Mouse (Mus musculus): Measurements from ENCODE around the gene Lpp. TPM values are rescaled to one million over a fixed set of nuclear protein-coding genes. Genes with fewer than 3 reads are reported as not detected.

Lpp gene
- polyA plus RNA-seq, 1 experiment from 2014 or later: 79.2 TPM

GRCm38 (mm10) chr16:24403733-24404380 is 10.6 kb downstream of the Lpp start:
- WGBS: 83% methylated on average over 8 of the region's 8 CpGs
- Histone ChIP-seq H3K27me3 (replicated peaks; ENCODE audit: control insufficient read depth, insufficient read depth, low read length) (no peaks in the 10 kb centered on the region), H3K4me1 (replicated peaks; ENCODE audit: control insufficient read depth, insufficient read depth, low read length) (peaks cover 10% of the 10 kb centered on the region), H3K9me3 (ENCODE audit: control insufficient read depth, low read length) (peaks cover 16% of the 10 kb centered on the region; the same call in 1 of the 2 replicates), H3K27ac (ENCODE audit: low read depth) (no peak overlapping the region), H3K4me3 (ENCODE audit: low read depth, low read length) (no peak overlapping the region), H3K36me3 (ENCODE audit: control insufficient read depth, insufficient read depth, low read length) (0 out of 2 replicates have a peak, but pooled peaks cover 3% of the 10 kb centered on the region), H3K4me2 (ENCODE audit: low read length) (no peak overlapping the region), H3K9ac (ENCODE audit: low read length) (no peak overlapping the region)
- DNase-seq (ENCODE audit: low spot score) (no peak), ATAC-seq (replicated peaks; ENCODE audit: low FRiP score, low TSS enrichment, low read depth) (no peak)

- Histone ChIP-seq H3K36me3 (ENCODE audit: control insufficient read depth, insufficient read depth, low read length) (0 out of 2 replicates have a peak, but pooled peaks cover 3% of the 10 kb centered on the region), H3K9me3 (ENCODE audit: control insufficient read depth, low read length) (peaks cover 16% of the 10 kb centered on the region; the same call in 1 of the 2 replicates), H3K4me2 (ENCODE audit: low read length) (no peak overlapping the region), H3K27ac (ENCODE audit: low read depth) (no peak overlapping the region), H3K27me3 (replicated peaks; ENCODE audit: control insufficient read depth, insufficient read depth, low read length) (no peaks in the 10 kb centered on the region), H3K9ac (ENCODE audit: low read length) (no peak overlapping the region), H3K4me3 (ENCODE audit: low read depth, low read length) (no peak overlapping the region), H3K4me1 (replicated peaks; ENCODE audit: control insufficient read depth, insufficient read depth, low read length) (no peaks in the 10 kb centered on the region)
- DNase-seq (ENCODE audit: low spot score): no peak
- no peak for ATAC-seq (replicated peaks; ENCODE audit: low FRiP score, low TSS enrichment, low read depth)
- WGBS: 94% methylated on average over 2 of the region's 2 CpGs
Observed at GRCm38 (mm10) chr16:24406521-24406920, 13.2 kb downstream of the Lpp start.

- Histone ChIP-seq H3K4me3 (ENCODE audit: low read depth, low read length) (no peak overlapping the region), H3K9me3 (ENCODE audit: control insufficient read depth, low read length) (peaks cover 4% of the 10 kb centered on the region; the same call in 1 of the 2 replicates), H3K27me3 (replicated peaks; ENCODE audit: control insufficient read depth, insufficient read depth, low read length) (no peaks in the 10 kb centered on the region), H3K36me3 (ENCODE audit: control insufficient read depth, insufficient read depth, low read length) (0 out of 2 replicates have a peak, but pooled peaks cover 9% of the 10 kb centered on the region), H3K4me2 (ENCODE audit: low read length) (no peak overlapping the region), H3K9ac (ENCODE audit: low read length) (no peak overlapping the region), H3K27ac (ENCODE audit: low read depth) (no peak overlapping the region), H3K4me1 (replicated peaks; ENCODE audit: control insufficient read depth, insufficient read depth, low read length) (no peaks in the 10 kb centered on the region)
- no peak for DNase-seq (ENCODE audit: low spot score)
- 79% methylated on average over 6 of the region's 6 CpGs for WGBS
- no peak for ATAC-seq (replicated peaks; ENCODE audit: low FRiP score, low TSS enrichment, low read depth)
Observed at GRCm38 (mm10) chr16:24411281-24411680, 18.0 kb downstream of the Lpp start.

DNA sequence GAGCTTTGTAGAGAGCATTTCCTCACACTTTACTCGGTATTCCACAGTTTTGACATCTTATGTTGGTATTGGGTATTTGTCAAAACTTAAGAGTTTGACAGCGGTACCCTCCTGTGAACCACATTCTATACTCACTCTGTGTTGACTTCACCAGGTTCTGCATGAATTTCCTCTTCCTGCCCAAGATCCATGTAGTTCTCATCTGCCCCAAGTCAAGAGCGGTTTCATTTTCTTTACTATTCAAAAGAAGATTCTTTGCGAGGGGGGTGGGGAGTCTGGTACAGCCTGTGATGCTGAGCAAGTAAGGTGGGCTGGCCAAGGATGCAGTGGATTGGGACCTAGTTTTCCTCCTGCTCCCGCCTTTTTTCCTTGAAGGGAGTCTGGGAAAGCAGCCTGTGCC is 18.9 kb downstream of the Lpp start:
- H3K36me3 ChIP-seq (ENCODE audit: control insufficient read depth, insufficient read depth, low read length): peaks cover 11% of the 10 kb centered on the region; the same call in 1 of the 2 replicates
- no peak overlapping the region for H3K9ac ChIP-seq (ENCODE audit: low read length)
- no peaks in the 10 kb centered on the region for H3K9me3 ChIP-seq (ENCODE audit: control insufficient read depth, low read length)
- H3K27ac ChIP-seq (ENCODE audit: low read depth): no peak overlapping the region
- H3K4me3 ChIP-seq (ENCODE audit: low read depth, low read length): no peak overlapping the region
- H3K27me3 ChIP-seq (replicated peaks; ENCODE audit: control insufficient read depth, insufficient read depth, low read length): no peaks in the 10 kb centered on the region
- ATAC-seq (replicated peaks; ENCODE audit: low FRiP score, low TSS enrichment, low read depth): no peak
- H3K4me2 ChIP-seq (ENCODE audit: low read length): no peak overlapping the region
- no peaks in the 10 kb centered on the region for H3K4me1 ChIP-seq (replicated peaks; ENCODE audit: control insufficient read depth, insufficient read depth, low read length)
- DNase-seq (ENCODE audit: low spot score): no peak
- 84% methylated on average over 5 of the region's 5 CpGs for WGBS

GRCm38 (mm10) chr16:24413059-24413458 is 19.8 kb downstream of the Lpp start:
- Histone ChIP-seq H3K4me2 (ENCODE audit: low read length) (no peak overlapping the region), H3K27ac (ENCODE audit: low read depth) (no peak overlapping the region), H3K9ac (ENCODE audit: low read length) (no peak overlapping the region), H3K9me3 (ENCODE audit: control insufficient read depth, low read length) (no peaks in the 10 kb centered on the region), H3K36me3 (ENCODE audit: control insufficient read depth, insufficient read depth, low read length) (peaks cover 19% of the 10 kb centered on the region), H3K4me1 (replicated peaks; ENCODE audit: control insufficient read depth, insufficient read depth, low read length) (no peaks in the 10 kb centered on the region), H3K4me3 (ENCODE audit: low read depth, low read length) (no peak overlapping the region), H3K27me3 (replicated peaks; ENCODE audit: control insufficient read depth, insufficient read depth, low read length) (no peaks in the 10 kb centered on the region)
- 86% methylated on average over 4 of the region's 4 CpGs for WGBS
- no peak for ATAC-seq (replicated peaks; ENCODE audit: low FRiP score, low TSS enrichment, low read depth)
- no peak for DNase-seq (ENCODE audit: low spot score)

GRCm38 (mm10) chr16:24418022-24418421 is 24.7 kb downstream of the Lpp start:
- WGBS: 67% methylated on average over 4 of the region's 4 CpGs
- Histone ChIP-seq H3K4me2 (ENCODE audit: low read length) (no peak overlapping the region), H3K9me3 (ENCODE audit: control insufficient read depth, low read length) (no peaks in the 10 kb centered on the region), H3K4me1 (replicated peaks; ENCODE audit: control insufficient read depth, insufficient read depth, low read length) (no peaks in the 10 kb centered on the region), H3K27ac (ENCODE audit: low read depth) (no peak overlapping the region), H3K36me3 (ENCODE audit: control insufficient read depth, insufficient read depth, low read length) (peaks cover 23% of the 10 kb centered on the region), H3K27me3 (replicated peaks; ENCODE audit: control insufficient read depth, insufficient read depth, low read length) (no peaks in the 10 kb centered on the region), H3K4me3 (ENCODE audit: low read depth, low read length) (no peak overlapping the region), H3K9ac (ENCODE audit: low read length) (no peak overlapping the region)
- ATAC-seq (replicated peaks; ENCODE audit: low FRiP score, low TSS enrichment, low read depth) (no peak), DNase-seq (ENCODE audit: low spot score) (no peak)

DNA sequence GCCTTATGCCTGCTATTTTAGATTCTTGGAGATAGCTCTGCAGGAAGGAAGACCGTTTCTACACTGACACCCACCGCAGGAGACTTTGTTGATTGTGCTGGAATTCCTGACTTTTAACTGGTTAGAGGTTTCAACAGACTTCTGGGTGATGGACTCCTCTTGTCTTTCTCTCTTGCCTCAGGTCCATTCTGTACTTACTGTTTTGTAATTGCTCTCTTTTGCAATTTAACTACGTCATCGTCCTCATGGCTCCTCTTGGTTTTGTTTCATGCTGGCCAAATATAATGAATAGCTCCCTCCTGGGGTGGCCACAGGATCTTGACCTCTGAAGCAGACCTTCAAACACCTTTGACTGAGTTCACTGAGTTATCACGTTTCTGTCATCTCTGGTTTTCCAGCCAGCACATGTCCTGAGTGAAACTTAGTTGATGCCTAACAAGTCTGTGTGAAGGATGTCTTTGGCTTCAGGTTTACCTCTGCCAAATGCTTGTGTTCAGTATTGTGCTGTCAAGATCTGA is 27.4 kb downstream of the Lpp start:
- H3K9me3 ChIP-seq (ENCODE audit: control insufficient read depth, low read length): no peaks in the 10 kb centered on the region
- peaks cover 5% of the 10 kb centered on the region for H3K4me1 ChIP-seq (replicated peaks; ENCODE audit: control insufficient read depth, insufficient read depth, low read length)
- no peak overlapping the region for H3K4me3 ChIP-seq (ENCODE audit: low read depth, low read length)
- DNase-seq (ENCODE audit: low spot score): no peak
- H3K27me3 ChIP-seq (replicated peaks; ENCODE audit: control insufficient read depth, insufficient read depth, low read length): no peaks in the 10 kb centered on the region
- no peak overlapping the region for H3K4me2 ChIP-seq (ENCODE audit: low read length)
- no peak for ATAC-seq (replicated peaks; ENCODE audit: low FRiP score, low TSS enrichment, low read depth)
- no peak overlapping the region for H3K27ac ChIP-seq (ENCODE audit: low read depth)
- H3K36me3 ChIP-seq (ENCODE audit: control insufficient read depth, insufficient read depth, low read length): peaks cover 15% of the 10 kb centered on the region
- H3K9ac ChIP-seq (ENCODE audit: low read length): no peak overlapping the region
- WGBS: 65% methylated on average over 5 of the region's 5 CpGs

GRCm38 (mm10) chr16:24421687-24422418 is 28.5 kb downstream of the Lpp start:
- no peak overlapping the region for H3K4me2 ChIP-seq (ENCODE audit: low read length)
- no peaks in the 10 kb centered on the region for H3K9me3 ChIP-seq (ENCODE audit: control insufficient read depth, low read length)
- no peak overlapping the region for H3K4me3 ChIP-seq (ENCODE audit: low read depth, low read length)
- H3K9ac ChIP-seq (ENCODE audit: low read length): no peak overlapping the region
- no peaks in the 10 kb centered on the region for H3K27me3 ChIP-seq (replicated peaks; ENCODE audit: control insufficient read depth, insufficient read depth, low read length)
- no peak for ATAC-seq (replicated peaks; ENCODE audit: low FRiP score, low TSS enrichment, low read depth)
- H3K27ac ChIP-seq (ENCODE audit: low read depth): no peak overlapping the region
- peaks cover 5% of the 10 kb centered on the region for H3K4me1 ChIP-seq (replicated peaks; ENCODE audit: control insufficient read depth, insufficient read depth, low read length)
- H3K36me3 ChIP-seq (ENCODE audit: control insufficient read depth, insufficient read depth, low read length): peaks cover 15% of the 10 kb centered on the region
- WGBS: 76% methylated on average over 4 of the region's 4 CpGs
- DNase-seq (ENCODE audit: low spot score): no peak

Measured in intestine, embryonic 14.5 days (tissue).